Mouse (Mus musculus) forebrain, embryonic 14.5 days (tissue): ENCODE data around the gene Gm47995. TPM values are rescaled to one million over a fixed set of nuclear protein-coding genes. Genes with fewer than 3 reads are reported as not detected.
"Not testable (repeated sequence)": the region's sequence is repeated elsewhere in the genome, so short reads cannot be mapped to it uniquely, and the experiment has no call there.

Experiments used
- ATAC-seq: fragments of 200-750 bp; cut with Nextera tagmentation; 2 replicates; pipeline ENCODE4 v1.8.0; 2017; ENCODE audit warnings: mild to moderate bottlenecking, moderate library complexity
- DNase-seq: peaks from one replicate; pipeline ENCODE4 v3.0.0-alpha.2; 2015; ENCODE audit warnings: low spot score
- H3K27ac ChIP-seq: fragments of 300-500 bp; sonication (generic); 2 replicates; pipeline ENCODE4 v1.5.1; 2014; ENCODE audit warnings: low read depth, mild to moderate bottlenecking, control low read depth, low read length, moderate library complexity
- H3K27me3 ChIP-seq: fragments of 300-500 bp; sonication (generic); replicated peaks from 2 replicates; pipeline ENCODE4 v1.6.1; 2014; ENCODE audit warnings: low read length, control low read depth, mixed read lengths; ENCODE audit not compliant: control insufficient read depth, insufficient read depth
- H3K36me3 ChIP-seq: fragments of 300-500 bp; sonication (generic); 2 replicates; pipeline ENCODE4 v1.6.1; 2014; ENCODE audit warnings: low read length, control low read depth; ENCODE audit not compliant: control insufficient read depth, insufficient read depth
- H3K4me1 ChIP-seq: fragments of 300-500 bp; sonication (generic); 2 replicates; pipeline ENCODE4 v1.6.1; 2014; ENCODE audit warnings: antibody characterized with exemption, low read length, control low read depth; ENCODE audit not compliant: control insufficient read depth, insufficient read depth
- H3K4me2 ChIP-seq: fragments of 300-500 bp; sonication (generic); 2 replicates; pipeline ENCODE4 v1.6.1; 2014; ENCODE audit warnings: mild to moderate bottlenecking, control low read depth, low read length
- H3K4me3 ChIP-seq: fragments of 300-500 bp; sonication (generic); 2 replicates; pipeline ENCODE4 v1.5.1; 2014; ENCODE audit warnings: low read depth, low read length, control low read depth
- H3K9ac ChIP-seq: fragments of 300-500 bp; sonication (generic); 2 replicates; pipeline ENCODE4 v1.6.1; 2014; ENCODE audit warnings: mild to moderate bottlenecking, low read length, control low read depth, moderate library complexity
- H3K9me3 ChIP-seq: fragments of 300-500 bp; sonication (generic); replicated peaks from 2 replicates; pipeline ENCODE4 v1.6.1; 2016; ENCODE audit warnings: low read length, control low read depth, mixed read lengths; ENCODE audit not compliant: control insufficient read depth
- WGBS: fragments of 180-500 bp; shearing (Covaris S2); extraction: QIAGEN DNeasy Blood & Tissue Kit; methylation state at CpG from one replicate; pipeline ENCODE4 v1.1.7; 2014; 5-methylcytosine and 5-hydroxymethylcytosine counted together
- polyA plus RNA-seq: library from polyadenylated mRNA; unstranded; fragments of >200 nt; fragmentation: Nextera tagmentation; extraction: Ambion mirVana; gene quantifications from 2 replicates; pipeline ENCODE4 v1.2.1, GENCODE M21; 2014

The Gm47995 gene
- polyA plus RNA-seq, 1 experiment from 2014 or later: not detected

GRCm38 (mm10) chr1:151200620-151201019 lies 2.4 kb downstream of the Gm47995 start:
- H3K4me1 ChIP-seq, H3K27ac ChIP-seq, H3K9me3 ChIP-seq, H3K4me3 ChIP-seq, ATAC-seq, H3K4me2 ChIP-seq, H3K36me3 ChIP-seq, DNase-seq, H3K9ac ChIP-seq, H3K27me3 ChIP-seq: not testable (repeated sequence)

GRCm38 (mm10) chr1:151202771-151203170 lies 4.5 kb downstream of the Gm47995 start:
- H3K9ac ChIP-seq, DNase-seq, H3K36me3 ChIP-seq, ATAC-seq, H3K27me3 ChIP-seq, H3K9me3 ChIP-seq, H3K4me1 ChIP-seq, H3K4me3 ChIP-seq, H3K4me2 ChIP-seq, H3K27ac ChIP-seq: not testable (repeated sequence)
- WGBS: 81% methylated on average over 3 of the region's 5 CpGs

GRCm38 (mm10) chr1:151203818-151204217 lies 5.6 kb downstream of the Gm47995 start, which contains the start of gene 3110040M04Rik:
Gene 3110040M04Rik, plus strand, starts transcription at chr1:151204121.
- not testable (repeated sequence) for DNase-seq, H3K9me3 ChIP-seq, H3K27ac ChIP-seq, H3K4me1 ChIP-seq, H3K9ac ChIP-seq, H3K4me2 ChIP-seq, H3K4me3 ChIP-seq, H3K36me3 ChIP-seq, ATAC-seq, H3K27me3 ChIP-seq
- no CpG with 5 or more reads among the region's 6 CpGs for WGBS

- not testable (repeated sequence) for H3K4me1 ChIP-seq, H3K36me3 ChIP-seq, DNase-seq, H3K27me3 ChIP-seq, ATAC-seq, H3K9ac ChIP-seq, H3K9me3 ChIP-seq, H3K4me2 ChIP-seq, H3K27ac ChIP-seq, H3K4me3 ChIP-seq
- 71% methylated on average over 3 of the region's 5 CpGs for WGBS
Observed at GRCm38 (mm10) chr1:151208493-151208892, 10.2 kb downstream of the Gm47995 start.

GRCm38 (mm10) chr1:151208944-151209343 lies 10.7 kb downstream of the Gm47995 start:
- H3K27ac ChIP-seq, H3K4me3 ChIP-seq, DNase-seq, H3K9me3 ChIP-seq, H3K9ac ChIP-seq, ATAC-seq, H3K4me2 ChIP-seq, H3K27me3 ChIP-seq, H3K4me1 ChIP-seq, H3K36me3 ChIP-seq: not testable (repeated sequence)

GRCm38 (mm10) chr1:151209824-151210355 lies 11.6 kb downstream of the Gm47995 start, which contains the start of gene Gm47996:
Gene Gm47996, plus strand, starts transcription at chr1:151210131.
- H3K27ac ChIP-seq, H3K36me3 ChIP-seq, H3K4me1 ChIP-seq, H3K4me2 ChIP-seq, H3K4me3 ChIP-seq, DNase-seq, H3K9ac ChIP-seq, ATAC-seq, H3K27me3 ChIP-seq, H3K9me3 ChIP-seq: not testable (repeated sequence)
- 89% methylated on average over 4 of the region's 8 CpGs for WGBS

GRCm38 (mm10) chr1:151211666-151212065 lies 13.4 kb downstream of the Gm47995 start:
- ATAC-seq, H3K27me3 ChIP-seq, H3K4me1 ChIP-seq, H3K36me3 ChIP-seq, H3K27ac ChIP-seq, H3K9ac ChIP-seq, DNase-seq, H3K4me3 ChIP-seq, H3K4me2 ChIP-seq, H3K9me3 ChIP-seq: not testable (repeated sequence)
- WGBS: 93% methylated on average over 5 of the region's 5 CpGs

GRCm38 (mm10) chr1:151214862-151215261 lies 16.6 kb downstream of the Gm47995 start:
- no peaks in the 10 kb centered on the region for H3K27me3 ChIP-seq
- no peak overlapping the region for H3K4me3 ChIP-seq
- no peak overlapping the region for H3K27ac ChIP-seq
- H3K9ac ChIP-seq: no peak overlapping the region
- 83% methylated on average over 2 of the region's 2 CpGs for WGBS
- ATAC-seq (no peak), DNase-seq (no peak)
- no peaks in the 10 kb centered on the region for H3K9me3 ChIP-seq
- H3K4me1 ChIP-seq: no peaks in the 10 kb centered on the region
- H3K36me3 ChIP-seq: no peaks in the 10 kb centered on the region
- no peak overlapping the region for H3K4me2 ChIP-seq

GRCm38 (mm10) chr1:151215985-151216384 lies 17.7 kb downstream of the Gm47995 start:
- Histone ChIP-seq H3K27ac (no peak overlapping the region), H3K9me3 (no peaks in the 10 kb centered on the region), H3K4me2 (no peak overlapping the region), H3K27me3 (no peaks in the 10 kb centered on the region), H3K9ac (no peak overlapping the region), H3K4me3 (no peak overlapping the region), H3K4me1 (no peaks in the 10 kb centered on the region), H3K36me3 (no peaks in the 10 kb centered on the region)
- DNase-seq (no peak), ATAC-seq (no peak)
- WGBS: 75% methylated on average over 1 of the region's 1 CpGs
